Mouse (Mus musculus): Measurements from ENCODE around the gene Tsga10. TPM values are rescaled to one million over a fixed set of nuclear protein-coding genes. Genes with fewer than 3 reads are reported as not detected.
A peak's percentile ranks its signal among the peaks of the same experiment; 100 is the strongest.
"Not testable (repeated sequence)": the region's sequence is repeated elsewhere in the genome, so short reads cannot be mapped to it uniquely, and the experiment has no call there.

Tsga10 gene
- polyA plus RNA-seq, 1 experiment from 2014 or later = 1.0 TPM

DNA sequence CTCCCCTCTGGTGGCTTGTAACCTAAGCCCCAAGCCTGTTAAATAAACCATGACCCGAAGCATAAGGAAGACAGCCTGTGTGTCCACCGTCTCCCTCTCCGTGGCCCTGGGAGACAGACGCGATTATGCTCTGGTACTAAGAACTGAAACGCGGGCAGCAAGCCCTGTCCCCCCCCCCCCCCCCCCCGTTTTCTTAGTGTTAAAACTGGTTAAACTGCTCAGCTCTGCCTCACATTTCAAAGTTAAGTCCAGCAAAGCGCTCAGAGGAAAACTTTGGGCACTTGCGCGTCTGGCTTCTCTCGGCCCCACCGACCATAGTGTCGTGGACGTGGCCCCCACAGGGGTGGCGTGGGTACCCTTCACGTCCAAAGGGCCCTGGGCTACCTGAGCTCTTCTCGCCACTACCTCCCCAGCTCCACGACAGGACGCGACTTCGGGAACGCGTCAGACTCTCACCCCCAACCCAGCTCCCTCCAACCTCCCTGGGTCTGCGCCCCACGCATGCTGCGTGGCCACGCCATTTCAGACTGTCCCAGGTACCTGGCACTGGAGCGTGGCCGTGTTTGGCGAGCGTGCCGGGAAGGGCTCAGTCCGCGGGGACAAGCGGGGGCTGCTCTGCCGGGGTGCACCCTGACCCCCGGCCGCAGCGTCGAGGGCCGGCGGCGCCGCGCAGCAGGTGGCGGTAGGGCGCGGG lies 147.1 kb downstream of the Tsga10 start:
- TF ChIP-seq EP300 (IDR thresholded peaks at IDR 0.05; ENCODE audit: low read depth) (no peak), CTCF (IDR thresholded peaks at IDR 0.05; ENCODE audit: low read depth) (no peak)
- Histone ChIP-seq H3K4me2 (ENCODE audit: low read depth, low read length) (peak overlapping the region; percentile 87), H3K9me3 (ENCODE audit: low read length) (no peaks in the 10 kb centered on the region), H3K4me3 (ENCODE audit: low read depth, low read length) (peak overlapping the region; percentile 53), H3K4me1 (ENCODE audit: insufficient read depth) (peaks cover 8% of the 10 kb centered on the region), H3K27ac (ENCODE audit: low read depth) (no peak overlapping the region), H3K9ac (replicated peaks) (no peak overlapping the region), H3K27me3 (ENCODE audit: insufficient read depth, low read length) (peaks cover 32% of the 10 kb centered on the region), H3K36me3 (replicated peaks; ENCODE audit: insufficient read depth, low read length) (no peaks in the 10 kb centered on the region)
- 8% methylated on average over 41 of the region's 49 CpGs for WGBS (ENCODE audit: insufficient replicate concordance)
- no peak for DNase-seq
- ATAC-seq = peak; percentile 3; the same call in 1 of the 2 replicates

DNA sequence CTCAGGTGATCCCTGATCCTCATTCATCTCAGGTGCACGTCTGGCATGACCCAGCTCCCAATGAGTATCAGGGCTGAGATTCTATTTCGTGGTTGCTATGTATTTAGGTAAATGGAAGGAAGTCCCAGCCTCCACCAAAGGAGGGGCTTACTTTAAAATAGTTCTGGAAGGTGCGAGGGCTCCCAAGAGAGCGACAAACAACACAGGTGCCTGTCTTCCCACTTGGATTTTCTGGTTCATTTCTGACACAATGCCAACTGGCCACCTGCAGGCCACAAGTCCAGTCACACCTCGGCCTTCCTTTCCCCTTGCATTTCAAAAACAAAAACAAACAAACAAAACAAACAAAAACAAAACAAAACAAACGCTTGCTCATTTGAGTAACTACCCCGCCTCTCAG lies 147.7 kb downstream of the Tsga10 start:
- Histone ChIP-seq H3K4me2 (ENCODE audit: low read depth, low read length) (no peak overlapping the region), H3K36me3 (replicated peaks; ENCODE audit: insufficient read depth, low read length) (no peaks in the 10 kb centered on the region), H3K27ac (ENCODE audit: low read depth) (no peak overlapping the region), H3K9ac (replicated peaks) (no peak overlapping the region), H3K9me3 (ENCODE audit: low read length) (no peaks in the 10 kb centered on the region), H3K4me3 (ENCODE audit: low read depth, low read length) (no peak overlapping the region), H3K27me3 (ENCODE audit: insufficient read depth, low read length) (peaks cover 32% of the 10 kb centered on the region), H3K4me1 (ENCODE audit: insufficient read depth) (peaks cover 8% of the 10 kb centered on the region)
- ATAC-seq (no peak), DNase-seq (no peak)
- WGBS (ENCODE audit: insufficient replicate concordance) = 44% methylated on average over 7 of the region's 7 CpGs
- TF ChIP-seq CTCF (IDR thresholded peaks at IDR 0.05; ENCODE audit: low read depth) (no peak), EP300 (IDR thresholded peaks at IDR 0.05; ENCODE audit: low read depth) (no peak)

DNA sequence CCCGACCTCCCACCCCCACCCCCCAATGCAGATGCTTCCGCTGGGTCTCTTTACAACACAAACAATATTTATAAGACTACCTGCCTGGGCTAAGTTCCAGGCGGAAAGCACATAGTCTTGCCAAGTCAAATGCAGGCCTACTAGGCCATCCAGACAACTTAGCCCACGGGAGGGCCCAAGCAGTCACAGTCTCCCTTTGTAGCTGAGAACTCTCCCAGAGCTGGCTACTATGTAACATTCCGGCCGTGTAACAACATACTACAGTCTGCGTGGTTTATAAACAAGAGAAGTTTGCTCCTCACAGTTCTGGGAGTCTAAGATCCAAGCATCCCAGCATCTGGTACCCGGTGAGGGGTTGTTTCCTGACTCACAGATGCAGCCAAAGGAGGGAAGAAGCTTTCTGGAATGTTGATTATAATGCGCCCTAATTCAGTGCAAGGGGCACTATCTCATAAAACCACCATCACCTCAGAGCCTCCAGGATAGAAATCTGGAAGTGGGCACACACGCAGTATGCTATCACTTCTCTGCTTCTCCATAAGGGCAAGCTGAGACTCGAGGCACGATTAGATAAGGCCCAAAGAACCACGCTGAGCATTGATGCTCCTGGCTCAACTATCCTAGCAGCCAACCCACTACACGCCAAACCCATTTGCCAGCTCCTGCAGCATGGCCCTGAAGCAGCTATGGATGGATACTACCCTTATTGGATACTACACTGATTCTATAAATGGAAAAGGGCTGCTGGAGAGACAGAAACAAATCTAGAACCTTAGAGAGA lies 148.6 kb downstream of the Tsga10 start:
- no peak for DNase-seq
- Histone ChIP-seq H3K9ac (replicated peaks) (no peak overlapping the region), H3K4me2 (ENCODE audit: low read depth, low read length) (no peak overlapping the region), H3K36me3 (replicated peaks; ENCODE audit: insufficient read depth, low read length) (no peaks in the 10 kb centered on the region), H3K27me3 (ENCODE audit: insufficient read depth, low read length) (peaks cover 32% of the 10 kb centered on the region), H3K4me3 (ENCODE audit: low read depth, low read length) (no peak overlapping the region), H3K27ac (ENCODE audit: low read depth) (no peak overlapping the region), H3K4me1 (ENCODE audit: insufficient read depth) (peaks cover 8% of the 10 kb centered on the region), H3K9me3 (ENCODE audit: low read length) (no peaks in the 10 kb centered on the region)
- TF ChIP-seq EP300 (IDR thresholded peaks at IDR 0.05; ENCODE audit: low read depth) = no peak
- TF ChIP-seq CTCF (IDR thresholded peaks at IDR 0.05; ENCODE audit: low read depth) = no peak
- 64% methylated on average over 14 of the region's 14 CpGs for WGBS (ENCODE audit: insufficient replicate concordance)
- no peak for ATAC-seq

DNA sequence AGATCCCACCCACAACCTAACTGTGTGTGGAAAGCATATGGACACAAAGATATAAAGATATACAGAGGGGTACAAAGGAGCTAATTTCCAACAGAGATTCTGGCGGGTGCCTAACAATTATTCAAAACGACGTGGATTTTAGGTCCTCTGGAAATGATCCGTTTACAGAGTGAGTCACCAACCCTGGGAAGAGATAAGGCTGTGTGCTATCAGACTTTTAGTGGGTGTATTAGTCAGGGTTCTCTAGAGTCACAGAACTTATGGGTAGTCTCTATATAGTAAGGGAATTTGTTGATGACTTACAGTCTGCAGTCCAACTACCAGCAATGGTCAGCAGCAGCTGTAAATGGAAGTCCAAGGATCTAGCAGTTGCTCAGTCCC lies 153.9 kb downstream of the Tsga10 start:
- not testable (repeated sequence) for H3K9ac ChIP-seq (replicated peaks); H3K36me3 ChIP-seq (replicated peaks; ENCODE audit: insufficient read depth, low read length); ATAC-seq; H3K27me3 ChIP-seq (ENCODE audit: insufficient read depth, low read length); H3K4me2 ChIP-seq (ENCODE audit: low read depth, low read length); H3K4me3 ChIP-seq (ENCODE audit: low read depth, low read length); H3K4me1 ChIP-seq (ENCODE audit: insufficient read depth); DNase-seq; H3K27ac ChIP-seq (ENCODE audit: low read depth); H3K9me3 ChIP-seq (ENCODE audit: low read length)
- 30% methylated on average over 4 of the region's 4 CpGs for WGBS (ENCODE audit: insufficient replicate concordance)

DNA sequence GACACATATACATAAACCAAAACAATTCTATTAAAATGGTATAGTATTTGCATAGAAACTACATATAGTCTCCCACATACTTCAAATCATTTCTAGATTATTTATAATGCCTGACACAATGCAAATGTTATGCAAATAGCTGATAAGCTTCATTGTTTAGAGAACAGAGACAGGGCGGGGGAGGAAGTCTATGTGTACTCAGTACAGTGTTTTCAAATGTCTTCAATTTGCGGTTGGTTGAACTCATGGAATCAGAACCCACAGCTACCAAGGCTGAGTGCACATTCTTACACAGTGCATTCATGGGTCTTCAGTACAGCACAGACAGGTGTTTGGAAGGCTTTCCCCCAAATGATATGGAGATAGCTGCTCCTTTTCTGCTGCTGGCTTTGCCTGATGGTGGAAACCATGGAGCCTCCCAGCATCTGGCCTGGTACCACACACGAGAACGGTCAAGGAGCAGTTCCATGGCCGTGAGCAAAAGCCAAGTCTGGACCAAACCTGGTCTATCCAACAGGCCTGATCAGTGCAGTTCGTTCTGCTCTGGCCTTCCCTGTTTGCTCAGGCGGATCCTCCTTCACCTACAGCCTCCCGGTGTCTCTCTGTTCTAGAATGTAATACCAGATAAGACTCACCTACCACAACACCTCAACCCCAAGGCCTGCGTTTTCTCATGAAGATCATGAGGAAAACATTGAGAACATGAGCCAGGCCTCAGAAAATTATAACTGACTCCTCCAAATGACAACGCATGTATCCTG lies 154.5 kb downstream of the Tsga10 start:
- no peaks in the 10 kb centered on the region for H3K9me3 ChIP-seq (ENCODE audit: low read length)
- 0 out of 2 replicates have a peak, but pooled peaks cover 2% of the 10 kb centered on the region for H3K27me3 ChIP-seq (ENCODE audit: insufficient read depth, low read length)
- 71% methylated on average over 10 of the region's 10 CpGs for WGBS (ENCODE audit: insufficient replicate concordance)
- H3K4me3 ChIP-seq (ENCODE audit: low read depth, low read length) = no peak overlapping the region
- H3K4me2 ChIP-seq (ENCODE audit: low read depth, low read length) = no peak overlapping the region
- no peak for TF ChIP-seq EP300 (IDR thresholded peaks at IDR 0.05; ENCODE audit: low read depth)
- no peak for TF ChIP-seq CTCF (IDR thresholded peaks at IDR 0.05; ENCODE audit: low read depth)
- no peak overlapping the region for H3K9ac ChIP-seq (replicated peaks)
- no peaks in the 10 kb centered on the region for H3K36me3 ChIP-seq (replicated peaks; ENCODE audit: insufficient read depth, low read length)
- H3K27ac ChIP-seq (ENCODE audit: low read depth) = no peak overlapping the region
- DNase-seq (no peak), ATAC-seq (no peak)
- no peaks in the 10 kb centered on the region for H3K4me1 ChIP-seq (ENCODE audit: insufficient read depth)

DNA sequence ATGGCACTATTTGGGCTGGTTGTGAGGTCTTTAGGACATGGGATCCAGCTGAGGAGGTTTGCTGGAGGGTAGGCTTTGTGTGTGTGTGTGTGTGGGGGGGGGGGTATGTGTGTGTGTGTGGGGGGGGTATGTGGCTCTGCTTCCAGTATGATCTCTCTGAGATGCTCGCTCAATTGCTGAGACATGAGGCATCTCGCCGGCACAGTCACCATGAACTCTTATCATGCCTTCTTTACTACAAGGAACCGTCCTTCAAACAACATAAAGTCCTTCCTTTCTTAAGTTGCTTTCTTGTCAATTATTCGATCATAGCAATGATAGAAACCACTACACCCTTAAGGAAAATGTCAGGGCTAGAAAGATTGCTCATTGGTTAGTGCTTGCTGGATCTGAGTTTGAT lies 155.1 kb downstream of the Tsga10 start:
- TF ChIP-seq EP300 (IDR thresholded peaks at IDR 0.05; ENCODE audit: low read depth) = no peak
- no peak for TF ChIP-seq CTCF (IDR thresholded peaks at IDR 0.05; ENCODE audit: low read depth)
- Histone ChIP-seq H3K9ac (replicated peaks) (no peak overlapping the region), H3K4me1 (ENCODE audit: insufficient read depth) (no peaks in the 10 kb centered on the region), H3K27ac (ENCODE audit: low read depth) (no peak overlapping the region), H3K36me3 (replicated peaks; ENCODE audit: insufficient read depth, low read length) (no peaks in the 10 kb centered on the region), H3K4me2 (ENCODE audit: low read depth, low read length) (no peak overlapping the region), H3K4me3 (ENCODE audit: low read depth, low read length) (no peak overlapping the region), H3K27me3 (ENCODE audit: insufficient read depth, low read length) (0 out of 2 replicates have a peak, but pooled peaks cover 2% of the 10 kb centered on the region), H3K9me3 (ENCODE audit: low read length) (no peaks in the 10 kb centered on the region)
- 79% methylated on average over 5 of the region's 5 CpGs for WGBS (ENCODE audit: insufficient replicate concordance)
- DNase-seq (no peak), ATAC-seq (no peak)
